ENCODE assay signal across 8 mouse cellular contexts in the genomic region with DNA sequence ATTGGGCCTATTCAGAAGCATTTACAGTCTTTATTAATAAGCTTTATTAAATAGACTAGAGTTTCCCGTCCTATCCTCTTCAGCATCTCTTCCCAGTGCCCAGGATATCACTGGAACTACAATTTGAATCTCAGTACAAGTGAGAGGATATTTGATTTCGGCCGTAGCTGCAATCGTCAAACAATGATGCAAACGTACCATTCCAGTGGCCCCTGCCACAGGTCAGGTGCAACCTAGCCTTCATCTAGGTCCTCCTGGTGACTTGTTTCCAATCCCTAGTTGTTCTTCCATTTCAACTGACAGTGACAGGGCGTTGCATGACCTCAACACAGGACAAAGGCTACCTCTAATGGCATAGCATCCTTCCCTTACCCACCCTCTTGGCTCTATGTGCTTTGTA. TPM values are rescaled to one million over a fixed set of nuclear protein-coding genes. Genes with fewer than 3 reads are reported as not detected.
DNase-seq lines count a peak whose midpoint lies in the region; ATAC-seq and TF ChIP-seq lines count a peak whose summit lies in the region.

No protein-coding gene starts in this region.

- H3K27me3 ChIP-seq in lung, embryonic 16.5 days (ENCODE audit: control insufficient read depth, insufficient read depth, low read depth, low read length) = no peaks in the 10 kb centered on the region
- no peaks in the 10 kb centered on the region for H3K27me3 ChIP-seq in forebrain, embryonic 11.5 days (ENCODE audit: control insufficient read depth, insufficient read depth, low read length)
- no peaks in the 10 kb centered on the region for H3K27me3 ChIP-seq in limb, embryonic 12.5 days

- H3K4me3 ChIP-seq in lung, embryonic 16.5 days (ENCODE audit: low read length) = peak overlapping the region; percentile 76
- H3K4me3 ChIP-seq in forebrain, embryonic 11.5 days (ENCODE audit: low read depth, low read length) = peak overlapping the region; percentile 45
- peak overlapping the region; percentile 53 for H3K4me3 ChIP-seq in limb, embryonic 12.5 days (replicated peaks)
- peak overlapping the region; percentile 58 for H3K4me3 ChIP-seq in olfactory bulb, adult 2 months (ENCODE audit: insufficient read depth, low read depth, low read length)

- peaks cover 4% of the 10 kb centered on the region; the same call in 1 of the 2 replicates for H3K36me3 ChIP-seq in lung, embryonic 16.5 days (ENCODE audit: control insufficient read depth, insufficient read depth, low read length)
- no peaks in the 10 kb centered on the region for H3K36me3 ChIP-seq in forebrain, embryonic 11.5 days (ENCODE audit: control insufficient read depth, insufficient read depth, low read length)
- peaks cover 23% of the 10 kb centered on the region for H3K36me3 ChIP-seq in limb, embryonic 12.5 days

- H3K4me2 ChIP-seq in lung, embryonic 16.5 days (ENCODE audit: low read depth, low read length) = peak overlapping the region; percentile 81
- H3K4me2 ChIP-seq in forebrain, embryonic 11.5 days (ENCODE audit: low read depth, low read length, severe bottlenecking) = peak overlapping the region; percentile 62
- H3K4me2 ChIP-seq in limb, embryonic 12.5 days = peak overlapping the region; percentile 58

- H3K9ac ChIP-seq in lung, embryonic 16.5 days (ENCODE audit: low read length) = peak overlapping the region; percentile 71
- peak overlapping the region; percentile 53 for H3K9ac ChIP-seq in forebrain, embryonic 11.5 days (ENCODE audit: low read length)
- H3K9ac ChIP-seq in limb, embryonic 12.5 days (replicated peaks) = peak overlapping the region; percentile 55

- H3K27ac ChIP-seq in lung, embryonic 16.5 days (ENCODE audit: low read length) = peak overlapping the region; percentile 48; the same call in 1 of the 2 replicates
- H3K27ac ChIP-seq in forebrain, embryonic 11.5 days (ENCODE audit: low read depth, low read length) = no peak overlapping the region
- H3K27ac ChIP-seq in limb, embryonic 12.5 days = 0 out of 2 replicates have a peak overlapping the region, but pooled peaks have one; percentile 24
- no peak overlapping the region for H3K27ac ChIP-seq in olfactory bulb, adult 2 months (ENCODE audit: insufficient read depth, low read depth, low read length)

- no peak for TF ChIP-seq POLR2A in olfactory bulb, adult 2 months (IDR thresholded peaks at IDR 0.05; ENCODE audit: insufficient read depth, low read depth, low read length)

- H3K4me1 ChIP-seq in lung, embryonic 16.5 days (replicated peaks; ENCODE audit: control insufficient read depth, insufficient read depth, low read length) = peaks cover 7% of the 10 kb centered on the region
- peaks cover 4% of the 10 kb centered on the region; the same call in 1 of the 2 replicates for H3K4me1 ChIP-seq in forebrain, embryonic 11.5 days (replicated peaks; ENCODE audit: control insufficient read depth, insufficient read depth, low read length)
- H3K4me1 ChIP-seq in limb, embryonic 12.5 days (replicated peaks) = peaks cover 3% of the 10 kb centered on the region
- no peaks in the 10 kb centered on the region for H3K4me1 ChIP-seq in olfactory bulb, adult 2 months (ENCODE audit: control insufficient read depth, insufficient read depth, low read length)

- 33% methylated on average over 6 of the region's 6 CpGs for WGBS in lung, embryonic 16.5 days
- 44% methylated on average over 6 of the region's 6 CpGs for WGBS in forebrain, embryonic 11.5 days
- 51% methylated on average over 6 of the region's 6 CpGs for WGBS in limb, embryonic 12.5 days
- WGBS in olfactory bulb, adult 2 months = 16% methylated on average over 6 of the region's 6 CpGs

- no peak for DNase-seq in lung, postnatal 14 days
- no peak for DNase-seq in forebrain, embryonic 11.5 days (ENCODE audit: low spot score)
- no peak for DNase-seq in adrenal gland, postnatal 10 days
- no peak for DNase-seq in retina, embryonic 14.5 days (ENCODE audit: low spot score)
- no peak for DNase-seq in left cerebral cortex, adult 8-10 months (ENCODE audit: low spot score in 2 of 2)

- H3K9me3 ChIP-seq in lung, embryonic 16.5 days (ENCODE audit: control insufficient read depth, low read length) = no peaks in the 10 kb centered on the region
- no peaks in the 10 kb centered on the region for H3K9me3 ChIP-seq in forebrain, embryonic 11.5 days (ENCODE audit: control insufficient read depth, low read length)
- no peaks in the 10 kb centered on the region for H3K9me3 ChIP-seq in limb, embryonic 12.5 days

- no peak for ATAC-seq in lung, embryonic 16.5 days (ENCODE audit: low read depth)
- no peak; the same call in 1 of the 2 replicates for ATAC-seq in forebrain, embryonic 11.5 days (replicated peaks; ENCODE audit: low FRiP score)
- no peak for ATAC-seq in limb, embryonic 12.5 days (ENCODE audit: insufficient number of reproducible peaks, insufficient read depth, low FRiP score, low TSS enrichment, low read depth)

- TF ChIP-seq CTCF in olfactory bulb, adult 2 months (IDR thresholded peaks at IDR 0.05; ENCODE audit: insufficient read depth, low read depth, low read length) = no peak

RNA-seq across cellular contexts. Expression of a gene that starts 0.5 kb away (rescaled TPM):
- polyA plus RNA-seq in lung, embryonic 16.5 days (2015; fragmentation: Nextera tagmentation; extraction: Ambion mirVana) = 36.8 and 41.6 TPM in 2 replicates
- 46.8 and 61.8 TPM in 2 replicates for polyA plus RNA-seq in forebrain, embryonic 11.5 days (2014; fragmentation: Nextera tagmentation; extraction: Ambion mirVana)
- 45.0 and 46.4 TPM in 2 replicates for polyA plus RNA-seq in limb, embryonic 12.5 days (2016; fragmentation: Nextera tagmentation; extraction: Ambion mirVana)
- polyA plus RNA-seq in olfactory bulb, adult 2 months (2012; ENCODE audit: insufficient read depth, insufficient read length, low replicate concordance, missing spikeins) = not detected in 2 replicates
- 10 to 100 TPM; 20.2 to 28.6 TPM for total RNA-seq in adrenal gland, postnatal 10 days (2021)
- 100 to 1,000 TPM; 133 to 145 (median 139) TPM for total RNA-seq in left cerebral cortex, adult 8-10 months (2022)

RNA-seq across cellular contexts. Expression of a gene that starts 5.9 kb away (rescaled TPM):
- polyA plus RNA-seq in lung, embryonic 16.5 days (2015; fragmentation: Nextera tagmentation; extraction: Ambion mirVana) = 19.1 and 21.9 TPM in 2 replicates
- polyA plus RNA-seq in forebrain, embryonic 11.5 days (2014; fragmentation: Nextera tagmentation; extraction: Ambion mirVana) = 25.1 and 25.9 TPM in 2 replicates
- 13.3 and 17.0 TPM in 2 replicates for polyA plus RNA-seq in limb, embryonic 12.5 days (2016; fragmentation: Nextera tagmentation; extraction: Ambion mirVana)
- not detected in 2 replicates for polyA plus RNA-seq in olfactory bulb, adult 2 months (2012; ENCODE audit: insufficient read depth, insufficient read length, low replicate concordance, missing spikeins)
- total RNA-seq in adrenal gland, postnatal 10 days (2021) = 10 to 100 TPM in 1 of 2 experiments, 1 to 10 TPM in 1; 9.3 to 14.7 TPM
- 10 to 100 TPM; 26.3 to 32.2 (median 28.2) TPM for total RNA-seq in left cerebral cortex, adult 8-10 months (2022)

RNA-seq across cellular contexts. Expression of a gene that starts 15.2 kb away (rescaled TPM):
- 531 and 556 TPM in 2 replicates for polyA plus RNA-seq in lung, embryonic 16.5 days (2015; fragmentation: Nextera tagmentation; extraction: Ambion mirVana)
- polyA plus RNA-seq in forebrain, embryonic 11.5 days (2014; fragmentation: Nextera tagmentation; extraction: Ambion mirVana) = 298 and 303 TPM in 2 replicates
- 324 and 387 TPM in 2 replicates for polyA plus RNA-seq in limb, embryonic 12.5 days (2016; fragmentation: Nextera tagmentation; extraction: Ambion mirVana)
- 187 and 421 TPM in 2 replicates for polyA plus RNA-seq in olfactory bulb, adult 2 months (2012; ENCODE audit: insufficient read depth, insufficient read length, low replicate concordance, missing spikeins)
- total RNA-seq in adrenal gland, postnatal 10 days (2021) = 100 to 1,000 TPM; 352 to 357 TPM
- total RNA-seq in left cerebral cortex, adult 8-10 months (2022) = 100 to 1,000 TPM; 164 to 176 (median 168) TPM

RNA-seq across cellular contexts. Expression of a gene that starts 15.2 kb away (rescaled TPM):
- polyA plus RNA-seq in lung, embryonic 16.5 days (2015; fragmentation: Nextera tagmentation; extraction: Ambion mirVana) = 38.0 and 41.8 TPM in 2 replicates
- 20.8 and 25.5 TPM in 2 replicates for polyA plus RNA-seq in forebrain, embryonic 11.5 days (2014; fragmentation: Nextera tagmentation; extraction: Ambion mirVana)
- polyA plus RNA-seq in limb, embryonic 12.5 days (2016; fragmentation: Nextera tagmentation; extraction: Ambion mirVana) = 21.2 and 22.6 TPM in 2 replicates
- polyA plus RNA-seq in olfactory bulb, adult 2 months (2012; ENCODE audit: insufficient read depth, insufficient read length, low replicate concordance, missing spikeins) = not detected in 2 replicates
- total RNA-seq in adrenal gland, postnatal 10 days (2021) = 10 to 100 TPM; 28.9 to 36.6 TPM
- total RNA-seq in left cerebral cortex, adult 8-10 months (2022) = 10 to 100 TPM; 37.0 to 40.4 (median 39.4) TPM

RNA-seq across cellular contexts. Expression of a gene that starts 27.0 kb away (rescaled TPM):
- polyA plus RNA-seq in lung, embryonic 16.5 days (2015; fragmentation: Nextera tagmentation; extraction: Ambion mirVana) = 124 and 141 TPM in 2 replicates
- 77.1 and 82.0 TPM in 2 replicates for polyA plus RNA-seq in forebrain, embryonic 11.5 days (2014; fragmentation: Nextera tagmentation; extraction: Ambion mirVana)
- polyA plus RNA-seq in limb, embryonic 12.5 days (2016; fragmentation: Nextera tagmentation; extraction: Ambion mirVana) = 45.7 and 53.3 TPM in 2 replicates
- not detected in 2 replicates for polyA plus RNA-seq in olfactory bulb, adult 2 months (2012; ENCODE audit: insufficient read depth, insufficient read length, low replicate concordance, missing spikeins)
- total RNA-seq in adrenal gland, postnatal 10 days (2021) = 100 to 1,000 TPM; 168 to 192 TPM
- 10 to 100 TPM; 73.1 to 79.5 (median 76.8) TPM for total RNA-seq in left cerebral cortex, adult 8-10 months (2022)

Comparison
In these comparisons a context has a peak if more than half of its experiments do, and no peak if none do; other contexts are left out.
1. H3K27ac ChIP-seq: peak in lung, embryonic 16.5 days (single experiment) and limb, embryonic 12.5 days (single experiment); none in forebrain, embryonic 11.5 days (single experiment) and olfactory bulb, adult 2 months (single experiment).
2. RNA of a gene that starts 5.9 kb away (polyA plus RNA-seq): 25.1 to 25.9 TPM in forebrain, embryonic 11.5 days, 19.1 to 21.9 TPM in lung, embryonic 16.5 days and 13.3 to 17.0 TPM in limb, embryonic 12.5 days; not detected in olfactory bulb, adult 2 months; every median in the first group is over 10 times any median in the second.
3. Peak in every context shown above with its lines, with median percentiles within 50 percentile points of each other: H3K4me2 ChIP-seq, H3K4me3 ChIP-seq and H3K9ac ChIP-seq.